Mouse (Mus musculus) CH12.LX (cell line): ENCODE measurements at regions not wholly inside any gene's neighbourhood (a gene's known extent, or its start where the extent isn't known, plus 50 kb on each side); places are given as distances from the start of the nearest gene placed in this dataset.

Source experiments
- DNase-seq: peaks from one replicate; pipeline ENCODE4 v3.0.0-alpha.2; 2013; ENCODE audit errors: extremely low read depth
- H3K27ac ChIP-seq: 2 replicates; pipeline ENCODE4 v1.5.1; 2012; ENCODE audit warnings: low read depth, mild to moderate bottlenecking, control low read depth, moderate library complexity; ENCODE audit not compliant: insufficient read depth
- H3K27me3 ChIP-seq: replicated peaks from 2 replicates; pipeline ENCODE3; 2012; ENCODE audit warnings: inconsistent platforms
- H3K36me3 ChIP-seq, 2 experiments: replicated peaks in 1 of 2; 2 replicates each; pipeline versions ENCODE3 to v1.6.1; 2012; ENCODE audit warnings: inconsistent platforms in 1 of 2, low read length in 1 of 2, mild to moderate bottlenecking in 1 of 2, mixed read lengths in 1 of 2, moderate library complexity in 1 of 2; ENCODE audit not compliant: control insufficient read depth in 1 of 2, insufficient read depth in 1 of 2
- H3K4me1 ChIP-seq, 2 experiments: 2 replicates each; pipeline ENCODE4 v1.6.1; 2012; ENCODE audit warnings: inconsistent platforms in 1 of 2, moderate library complexity in 1 of 2; ENCODE audit not compliant: insufficient read depth in 2 of 2, control insufficient read depth in 1 of 2
- H3K4me2 ChIP-seq: 2 replicates; pipeline ENCODE4 v1.6.1; 2012; ENCODE audit warnings: low read depth, mild to moderate bottlenecking, control low read depth; ENCODE audit not compliant: poor library complexity, insufficient read depth, severe bottlenecking
- H3K4me3 ChIP-seq, 3 experiments: fragments of 150-350 bp in 1 of 3; sonication (generic) in 1 of 3; replicated peaks in 1 of 3; 2 replicates each; pipeline versions ENCODE3 to v1.5.1; 2011 to 2012; ENCODE audit warnings: low read depth in 2 of 3, low read length in 2 of 3, mild to moderate bottlenecking in 2 of 3, moderate library complexity in 2 of 3, control low read depth in 1 of 3, improper control_type of control experiment in 1 of 3, inconsistent platforms in 1 of 3, mixed read lengths in 1 of 3; ENCODE audit not compliant: poor library complexity in 1 of 3
- H3K79me2 ChIP-seq: replicated peaks from 2 replicates; pipeline ENCODE4 v1.6.1; 2012; ENCODE audit warnings: mild to moderate bottlenecking, moderate library complexity; ENCODE audit not compliant: control insufficient read depth, poor library complexity, insufficient read depth, severe bottlenecking; ENCODE audit errors: extremely low read depth
- H3K9ac ChIP-seq: 2 replicates; pipeline ENCODE4 v1.6.1; 2012; ENCODE audit warnings: low read depth, mild to moderate bottlenecking, control low read depth, moderate library complexity; ENCODE audit not compliant: insufficient read depth
- H3K9me3 ChIP-seq: replicated peaks from 2 replicates; pipeline ENCODE3; 2012; ENCODE audit warnings: low read length, inconsistent platforms, mixed read lengths
- CHD1 ChIP-seq: IDR thresholded peaks from 2 replicates; pipeline ENCODE4 v1.6.1; 2012; ENCODE audit warnings: low read depth, low read length, improper control_type of control experiment, inconsistent platforms
- CTCF ChIP-seq, 2 experiments: IDR thresholded peaks in 1 of 2; conservative IDR thresholded peaks in 1 of 2; 2 replicates each; pipeline ENCODE4 v1.5.1; 2011 to 2012; ENCODE audit warnings: low read depth in 2 of 2, low read length in 2 of 2, improper control_type of control experiment in 1 of 2, inconsistent platforms in 1 of 2, mild to moderate bottlenecking in 1 of 2, moderate library complexity in 1 of 2
- EP300 ChIP-seq: IDR thresholded peaks from 2 replicates; pipeline ENCODE4 v1.6.1; 2011; ENCODE audit warnings: low read length, improper control_type of control experiment
- ETS1 ChIP-seq: conservative IDR thresholded peaks from 2 replicates; pipeline ENCODE4 v1.6.1; 2012; ENCODE audit warnings: low read depth, mild to moderate bottlenecking, inconsistent platforms, low read length, improper control_type of control experiment, moderate library complexity
- HCFC1 ChIP-seq: IDR thresholded peaks from 2 replicates; pipeline ENCODE4 v1.6.1; 2012; ENCODE audit warnings: low read depth, mild to moderate bottlenecking, inconsistent platforms, low read length, improper control_type of control experiment
- IRF4 ChIP-seq: IDR thresholded peaks from 2 replicates; pipeline ENCODE4 v1.6.1; 2014; ENCODE audit warnings: low read depth, mild to moderate bottlenecking, inconsistent platforms, low read length, improper control_type of control experiment
- KAT2A ChIP-seq: IDR thresholded peaks from 2 replicates; pipeline ENCODE4 v1.6.1; 2012; ENCODE audit warnings: low read length, improper control_type of control experiment, inconsistent platforms; ENCODE audit not compliant: insufficient replicate concordance
- MAX ChIP-seq: IDR thresholded peaks from 2 replicates; pipeline ENCODE4 v1.6.1; 2011; ENCODE audit warnings: low read length, improper control_type of control experiment
- MXI1 ChIP-seq: IDR thresholded peaks from 2 replicates; pipeline ENCODE4 v1.6.1; 2011; ENCODE audit warnings: mild to moderate bottlenecking, low read depth, low read length, improper control_type of control experiment
- MYC ChIP-seq: IDR thresholded peaks from 2 replicates; pipeline ENCODE4 v1.6.1; 2011; ENCODE audit warnings: low read depth, mild to moderate bottlenecking, improper control_type of control experiment, low read length
- NELFE ChIP-seq: IDR thresholded peaks from 2 replicates; pipeline ENCODE4 v1.6.1; 2011; ENCODE audit warnings: low read depth, low read length, improper control_type of control experiment
- POLR2AphosphoS2 ChIP-seq: IDR thresholded peaks from 2 replicates; pipeline ENCODE4 v1.6.1; 2011; ENCODE audit warnings: low read depth, low read length, improper control_type of control experiment
- UBTF ChIP-seq: IDR thresholded peaks from 2 replicates; pipeline ENCODE4 v1.6.1; 2012; ENCODE audit warnings: low read depth, mild to moderate bottlenecking, inconsistent platforms, low read length, improper control_type of control experiment, moderate library complexity
- ZC3H11A ChIP-seq: IDR thresholded peaks from 2 replicates; pipeline ENCODE4 v1.6.1; 2012; ENCODE audit warnings: low read depth, mild to moderate bottlenecking, inconsistent platforms, low read length, improper control_type of control experiment
- dilution Hi-C: fragments of 300-500 bp; cut with MboI; formaldehyde crosslinking; loops from 2 replicates; pipeline ENCODE4 v1.14.3; 2020; ENCODE audit warnings: low sequenced_read_pairs; ENCODE audit not compliant: extremely low pct_unique_long_range_greater_than_20kb, extremely low pct_ligation_motif_present
- in situ Hi-C: fragments of 300-500 bp; cut with MboI; formaldehyde crosslinking; loops from 3 replicates; pipeline ENCODE4 v1.14.3; 2019; ENCODE audit warnings: low sequenced_read_pairs, low pct_ligation_motif_present, low pct_unique_long_range_greater_than_20kb, mixed read lengths

DNA sequence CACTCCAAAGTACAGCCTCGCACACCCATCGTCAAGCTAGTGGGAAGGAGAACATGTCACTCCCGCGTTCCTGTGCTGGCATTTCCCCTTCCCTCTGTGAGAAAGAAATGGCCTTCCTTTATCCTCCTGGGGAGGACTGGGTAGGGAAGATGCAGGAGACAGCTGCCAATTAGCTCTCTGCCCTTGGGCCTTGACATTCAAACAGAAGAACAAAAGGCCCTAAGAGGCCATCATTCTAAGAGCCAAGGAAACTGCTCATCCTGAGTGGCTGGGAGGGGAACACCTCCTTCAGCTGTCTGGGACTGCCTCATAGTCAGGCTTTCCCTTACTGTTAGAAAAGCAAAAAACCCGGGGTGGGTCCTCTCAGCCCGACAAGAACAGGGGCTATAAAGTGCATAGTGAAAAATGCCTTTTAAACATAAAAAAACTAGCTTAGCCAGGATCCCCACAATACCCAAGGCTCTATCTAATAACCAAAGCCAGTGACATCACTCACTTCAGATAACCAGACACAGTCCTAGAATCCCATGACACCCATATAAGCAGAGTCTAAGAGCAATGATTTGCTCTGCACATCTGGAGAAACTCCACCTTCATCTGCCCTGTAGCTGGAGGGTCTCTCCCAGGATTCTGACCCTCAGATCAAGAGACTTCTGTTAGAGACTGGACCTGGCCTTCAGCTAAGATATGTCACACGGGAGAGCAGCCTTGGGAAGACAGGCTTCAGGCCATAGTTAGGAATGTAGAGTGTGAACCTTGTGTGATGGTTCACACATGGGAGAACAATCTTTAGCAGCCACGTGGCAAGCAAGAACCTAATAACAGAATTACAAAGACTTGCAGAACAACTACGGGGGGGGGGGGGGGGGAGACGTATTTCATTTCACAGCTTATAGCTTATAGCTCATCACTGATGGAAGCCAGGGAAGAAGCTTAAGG, 107.1 kb downstream of the Fgf18 start:
- H3K79me2 ChIP-seq = no peaks in the 10 kb centered on the region
- no peak for DNase-seq
- TF ChIP-seq MXI1 = no peak
- TF ChIP-seq UBTF = no peak
- TF ChIP-seq MYC = no peak
- TF ChIP-seq NELFE = no peak
- no peak for TF ChIP-seq ETS1
- TF ChIP-seq EP300 = no peak
- no peak for TF ChIP-seq MAX
- no peaks in the 10 kb centered on the region for H3K9me3 ChIP-seq
- H3K36me3 ChIP-seq = no peaks in the 10 kb centered on the region
- H3K9ac ChIP-seq = no peak overlapping the region
- dilution Hi-C loops = no loop called here
- H3K4me2 ChIP-seq = no peak overlapping the region
- H3K4me1 ChIP-seq = peaks cover 0 to 13% of the 10 kb centered on the region in 2 experiments; a peak in 2 of 4 replicates
- in situ Hi-C loops = no loop called here
- no peak overlapping the region for H3K4me3 ChIP-seq
- H3K27me3 ChIP-seq = no peaks in the 10 kb centered on the region
- H3K27ac ChIP-seq = no peak overlapping the region

DNA sequence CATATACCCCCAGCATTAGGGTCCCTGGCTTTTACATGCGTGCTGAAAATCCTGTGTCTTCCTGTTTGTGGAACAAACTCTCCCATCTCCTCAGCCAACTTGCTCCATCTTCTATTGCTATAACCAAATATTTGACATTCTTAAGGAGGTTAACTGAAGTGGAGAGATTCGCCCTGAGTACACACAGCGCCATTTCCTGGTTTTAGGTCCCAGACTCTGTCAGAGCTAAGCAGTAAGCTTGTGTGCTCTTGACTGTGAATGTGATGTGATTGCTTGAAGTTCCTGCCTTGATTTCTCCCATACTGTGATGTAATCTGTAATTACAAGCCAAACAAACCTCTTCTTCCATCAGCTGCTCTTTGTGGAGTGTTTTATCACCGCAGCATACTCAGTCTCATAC, 110.8 kb downstream of the Fgf18 start:
- DNase-seq = no peak
- no peaks in the 10 kb centered on the region for H3K27me3 ChIP-seq
- H3K4me1 ChIP-seq = peaks cover 0 to 12% of the 10 kb centered on the region in 2 experiments; a peak in 2 of 4 replicates
- H3K4me2 ChIP-seq = no peak overlapping the region
- no peaks in the 10 kb centered on the region for H3K9me3 ChIP-seq
- in situ Hi-C loops = no loop called here
- TF ChIP-seq ZC3H11A (no peak), CTCF (conservative IDR thresholded peaks at IDR 0.05 in 1 of 2, IDR thresholded peaks at IDR 0.05 in 1 of 2; ENCODE audit: low read depth in 2 of 2, low read length in 2 of 2) (no peak), CHD1 (no peak), KAT2A (no peak), POLR2AphosphoS2 (no peak), HCFC1 (no peak), ETS1 (no peak), IRF4 (no peak), NELFE (no peak)
- TF ChIP-seq, all 38 proteins: peak for 0
- Histone ChIP-seq H3K27ac (no peak overlapping the region), H3K36me3 (no peaks in the 10 kb centered on the region), H3K79me2 (no peaks in the 10 kb centered on the region), H3K4me3 (no peak overlapping the region), H3K9ac (no peak overlapping the region)
- dilution Hi-C loops = no loop called here
